Mouse (Mus musculus): ENCODE measurements around the gene Bend6. TPM values are rescaled to one million over a fixed set of nuclear protein-coding genes. Genes with fewer than 3 reads are reported as not detected.
A peak's percentile ranks its signal among the peaks of the same experiment; 100 is the strongest.

Gene Bend6
- polyA plus RNA-seq, 1 experiment, result 6.9 TPM

- H3K4me1 ChIP-seq (ENCODE audit: control insufficient read depth, insufficient read depth, low read length), result no peaks in the 10 kb centered on the region
- TF ChIP-seq EP300 (IDR thresholded peaks at IDR 0.05; ENCODE audit: insufficient read depth, low read depth, low read length), result no peak
- no peak for TF ChIP-seq POLR2A (IDR thresholded peaks at IDR 0.05; ENCODE audit: insufficient read depth, low read length)
- no peak for TF ChIP-seq CTCF (IDR thresholded peaks at IDR 0.05; ENCODE audit: low read depth, low read length)
- H3K9ac ChIP-seq (ENCODE audit: low read depth, poor library complexity, severe bottlenecking), result no peak overlapping the region
- H3K4me3 ChIP-seq (ENCODE audit: low read depth, low read length), result no peak overlapping the region
- no peaks in the 10 kb centered on the region for H3K27me3 ChIP-seq (ENCODE audit: control insufficient read depth, insufficient read depth, low read length, poor library complexity, severe bottlenecking)
- H3K27ac ChIP-seq (ENCODE audit: insufficient read depth, low read length), result no peak overlapping the region
- no peaks in the 10 kb centered on the region for H3K9me3 ChIP-seq (replicated peaks; ENCODE audit: control insufficient read depth, insufficient read depth, low read length, poor library complexity, severe bottlenecking)
- H3K36me3 ChIP-seq (ENCODE audit: control insufficient read depth, insufficient read depth, low read length, poor library complexity, severe bottlenecking), result no peaks in the 10 kb centered on the region; the same call in 1 of the 2 replicates
These were observed 15.4 kb upstream of the Bend6 start for GRCm38 (mm10) chr1:33922975-33923374.

- TF ChIP-seq POLR2A (IDR thresholded peaks at IDR 0.05; ENCODE audit: insufficient read depth, low read length) (no peak), CTCF (IDR thresholded peaks at IDR 0.05; ENCODE audit: low read depth, low read length) (no peak), EP300 (IDR thresholded peaks at IDR 0.05; ENCODE audit: insufficient read depth, low read depth, low read length) (no peak)
- Histone ChIP-seq H3K9ac (ENCODE audit: low read depth, poor library complexity, severe bottlenecking) (no peak overlapping the region), H3K4me3 (ENCODE audit: low read depth, low read length) (no peak overlapping the region), H3K27ac (ENCODE audit: insufficient read depth, low read length) (no peak overlapping the region), H3K4me1 (ENCODE audit: control insufficient read depth, insufficient read depth, low read length) (no peaks in the 10 kb centered on the region), H3K27me3 (ENCODE audit: control insufficient read depth, insufficient read depth, low read length, poor library complexity, severe bottlenecking) (no peaks in the 10 kb centered on the region; the same call in 1 of the 2 replicates), H3K9me3 (replicated peaks; ENCODE audit: control insufficient read depth, insufficient read depth, low read length, poor library complexity, severe bottlenecking) (no peaks in the 10 kb centered on the region), H3K36me3 (ENCODE audit: control insufficient read depth, insufficient read depth, low read length, poor library complexity, severe bottlenecking) (peaks cover 12% of the 10 kb centered on the region)
These were observed 8.9 kb upstream of the Bend6 start for GRCm38 (mm10) chr1:33916554-33916953.

GRCm38 (mm10) chr1:33911589-33911988 lies 4.0 kb upstream of the Bend6 start:
- no peaks in the 10 kb centered on the region; the same call in 1 of the 2 replicates for H3K27me3 ChIP-seq (ENCODE audit: control insufficient read depth, insufficient read depth, low read length, poor library complexity, severe bottlenecking)
- peaks cover 2% of the 10 kb centered on the region for H3K4me1 ChIP-seq (ENCODE audit: control insufficient read depth, insufficient read depth, low read length)
- H3K4me3 ChIP-seq (ENCODE audit: low read depth, low read length), result no peak overlapping the region
- no peak overlapping the region for H3K9ac ChIP-seq (ENCODE audit: low read depth, poor library complexity, severe bottlenecking)
- no peak for TF ChIP-seq CTCF (IDR thresholded peaks at IDR 0.05; ENCODE audit: low read depth, low read length)
- TF ChIP-seq EP300 (IDR thresholded peaks at IDR 0.05; ENCODE audit: insufficient read depth, low read depth, low read length), result no peak
- no peak for TF ChIP-seq POLR2A (IDR thresholded peaks at IDR 0.05; ENCODE audit: insufficient read depth, low read length)
- H3K36me3 ChIP-seq (ENCODE audit: control insufficient read depth, insufficient read depth, low read length, poor library complexity, severe bottlenecking), result peaks cover 10% of the 10 kb centered on the region
- H3K27ac ChIP-seq (ENCODE audit: insufficient read depth, low read length), result no peak overlapping the region
- H3K9me3 ChIP-seq (replicated peaks; ENCODE audit: control insufficient read depth, insufficient read depth, low read length, poor library complexity, severe bottlenecking), result no peaks in the 10 kb centered on the region

- peaks cover 5% of the 10 kb centered on the region; the same call in 1 of the 2 replicates for H3K36me3 ChIP-seq (ENCODE audit: control insufficient read depth, insufficient read depth, low read length, poor library complexity, severe bottlenecking)
- peaks cover 2% of the 10 kb centered on the region; the same call in 1 of the 2 replicates for H3K27me3 ChIP-seq (ENCODE audit: control insufficient read depth, insufficient read depth, low read length, poor library complexity, severe bottlenecking)
- TF ChIP-seq EP300 (IDR thresholded peaks at IDR 0.05; ENCODE audit: insufficient read depth, low read depth, low read length), result no peak
- TF ChIP-seq POLR2A (IDR thresholded peaks at IDR 0.05; ENCODE audit: insufficient read depth, low read length), result no peak
- no peak for TF ChIP-seq CTCF (IDR thresholded peaks at IDR 0.05; ENCODE audit: low read depth, low read length)
- peak within 1 kb of the TSS; percentile 74 for H3K9ac ChIP-seq (ENCODE audit: low read depth, poor library complexity, severe bottlenecking)
- no peaks in the 10 kb centered on the region for H3K9me3 ChIP-seq (replicated peaks; ENCODE audit: control insufficient read depth, insufficient read depth, low read length, poor library complexity, severe bottlenecking)
- peak within 1 kb of the TSS; percentile 75 for H3K4me3 ChIP-seq (ENCODE audit: low read depth, low read length)
- no peak within 1 kb of the TSS for H3K27ac ChIP-seq (ENCODE audit: insufficient read depth, low read length)
- H3K4me1 ChIP-seq (ENCODE audit: control insufficient read depth, insufficient read depth, low read length), result peaks cover 2% of the 10 kb centered on the region
These were observed 761 bp upstream of the Bend6 start, which contains the start of gene Dst for GRCm38 (mm10) chr1:33908191-33908962. Dst (plus strand) TSS chr1:33908225.

- no peaks in the 10 kb centered on the region for H3K36me3 ChIP-seq (ENCODE audit: control insufficient read depth, insufficient read depth, low read length, poor library complexity, severe bottlenecking)
- TF ChIP-seq CTCF (IDR thresholded peaks at IDR 0.05; ENCODE audit: low read depth, low read length), result peak; percentile 16
- no peak for TF ChIP-seq EP300 (IDR thresholded peaks at IDR 0.05; ENCODE audit: insufficient read depth, low read depth, low read length)
- no peak for TF ChIP-seq POLR2A (IDR thresholded peaks at IDR 0.05; ENCODE audit: insufficient read depth, low read length)
- peaks cover 5% of the 10 kb centered on the region for H3K4me1 ChIP-seq (ENCODE audit: control insufficient read depth, insufficient read depth, low read length)
- H3K9ac ChIP-seq (ENCODE audit: low read depth, poor library complexity, severe bottlenecking), result peak overlapping the region; percentile 74
- H3K27ac ChIP-seq (ENCODE audit: insufficient read depth, low read length), result no peak overlapping the region
- H3K27me3 ChIP-seq (ENCODE audit: control insufficient read depth, insufficient read depth, low read length, poor library complexity, severe bottlenecking), result 0 out of 2 replicates have a peak, but pooled peaks cover 2% of the 10 kb centered on the region
- peak overlapping the region; percentile 75 for H3K4me3 ChIP-seq (ENCODE audit: low read depth, low read length)
- no peaks in the 10 kb centered on the region for H3K9me3 ChIP-seq (replicated peaks; ENCODE audit: control insufficient read depth, insufficient read depth, low read length, poor library complexity, severe bottlenecking)
These were observed 689 bp downstream of the Bend6 start for GRCm38 (mm10) chr1:33906927-33907326.

- no peaks in the 10 kb centered on the region for H3K36me3 ChIP-seq (ENCODE audit: control insufficient read depth, insufficient read depth, low read length, poor library complexity, severe bottlenecking)
- H3K27ac ChIP-seq (ENCODE audit: insufficient read depth, low read length), result no peak overlapping the region
- TF ChIP-seq POLR2A (IDR thresholded peaks at IDR 0.05; ENCODE audit: insufficient read depth, low read length), result no peak
- no peak for TF ChIP-seq CTCF (IDR thresholded peaks at IDR 0.05; ENCODE audit: low read depth, low read length)
- TF ChIP-seq EP300 (IDR thresholded peaks at IDR 0.05; ENCODE audit: insufficient read depth, low read depth, low read length), result no peak
- H3K9ac ChIP-seq (ENCODE audit: low read depth, poor library complexity, severe bottlenecking), result no peak overlapping the region
- H3K4me1 ChIP-seq (ENCODE audit: control insufficient read depth, insufficient read depth, low read length), result peaks cover 5% of the 10 kb centered on the region
- H3K4me3 ChIP-seq (ENCODE audit: low read depth, low read length), result no peak overlapping the region
- 0 out of 2 replicates have a peak, but pooled peaks cover 2% of the 10 kb centered on the region for H3K27me3 ChIP-seq (ENCODE audit: control insufficient read depth, insufficient read depth, low read length, poor library complexity, severe bottlenecking)
- H3K9me3 ChIP-seq (replicated peaks; ENCODE audit: control insufficient read depth, insufficient read depth, low read length, poor library complexity, severe bottlenecking), result no peaks in the 10 kb centered on the region
These were observed 1.4 kb downstream of the Bend6 start for GRCm38 (mm10) chr1:33906216-33906615.
